Mouse (Mus musculus): ENCODE results near the gene Ablim1.

The Ablim1 gene

DNA sequence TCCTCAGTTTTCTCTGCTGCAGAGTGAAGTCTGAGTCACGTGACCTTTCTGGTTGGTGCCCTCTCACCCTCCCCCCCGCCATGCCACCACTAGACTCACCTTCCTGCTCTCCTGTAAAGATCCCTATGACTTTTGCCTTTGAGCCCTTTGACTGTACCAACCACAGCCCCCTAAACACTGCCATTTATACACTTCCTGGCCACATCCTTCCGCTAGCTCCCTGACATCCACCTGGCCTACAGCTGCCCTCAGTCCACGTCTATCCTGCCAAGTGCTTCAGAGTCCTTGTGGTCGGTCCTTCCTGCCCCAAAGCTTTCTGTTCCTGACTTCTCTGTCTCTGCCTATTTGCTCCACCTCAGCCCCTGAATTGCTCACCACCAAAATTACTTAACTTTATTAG is 29.1 kb upstream of the Ablim1 start:
- peak; percentile 94 for DNase-seq (ENCODE audit: low read depth)

DNA sequence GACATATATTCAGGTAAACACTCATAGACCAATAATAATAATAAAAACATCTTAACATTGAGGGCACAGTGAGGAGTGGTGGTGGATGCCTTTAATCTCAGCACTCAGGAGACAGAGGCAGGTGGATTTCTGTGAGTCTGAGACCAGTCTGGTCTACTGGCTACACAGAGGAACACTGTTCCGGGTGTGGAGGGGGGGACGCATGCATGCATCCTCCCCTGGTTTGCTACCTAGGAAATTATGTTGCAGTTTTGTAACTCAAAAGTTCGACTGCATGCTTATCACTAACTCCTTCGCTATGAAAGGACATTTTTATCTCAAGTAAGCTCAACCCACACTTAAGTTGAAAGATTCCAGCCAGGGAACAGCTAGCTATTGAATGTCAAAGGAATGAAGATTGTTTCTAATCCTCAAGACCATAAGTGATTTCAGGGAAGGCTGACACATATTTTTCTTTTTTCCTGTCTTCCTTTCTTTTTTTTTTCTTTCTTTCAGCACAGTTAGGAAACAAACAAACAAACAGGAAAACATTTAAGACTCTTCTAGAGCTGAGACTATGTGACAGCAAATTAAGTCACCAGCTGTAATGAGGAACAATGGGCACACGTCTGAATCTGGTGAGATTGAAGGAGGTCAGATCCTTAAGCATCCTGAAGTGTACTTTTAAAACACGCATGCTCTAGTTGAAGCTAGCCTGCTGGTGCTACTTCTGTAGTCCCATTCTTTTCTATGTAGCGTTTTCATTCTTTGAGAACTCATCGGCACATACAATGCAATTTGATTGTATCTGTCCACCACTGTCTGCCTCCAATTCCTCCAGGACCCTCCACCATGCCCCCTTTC is 26.4 kb upstream of the Ablim1 start:
- no peak for DNase-seq (ENCODE audit: low read depth)

DNA sequence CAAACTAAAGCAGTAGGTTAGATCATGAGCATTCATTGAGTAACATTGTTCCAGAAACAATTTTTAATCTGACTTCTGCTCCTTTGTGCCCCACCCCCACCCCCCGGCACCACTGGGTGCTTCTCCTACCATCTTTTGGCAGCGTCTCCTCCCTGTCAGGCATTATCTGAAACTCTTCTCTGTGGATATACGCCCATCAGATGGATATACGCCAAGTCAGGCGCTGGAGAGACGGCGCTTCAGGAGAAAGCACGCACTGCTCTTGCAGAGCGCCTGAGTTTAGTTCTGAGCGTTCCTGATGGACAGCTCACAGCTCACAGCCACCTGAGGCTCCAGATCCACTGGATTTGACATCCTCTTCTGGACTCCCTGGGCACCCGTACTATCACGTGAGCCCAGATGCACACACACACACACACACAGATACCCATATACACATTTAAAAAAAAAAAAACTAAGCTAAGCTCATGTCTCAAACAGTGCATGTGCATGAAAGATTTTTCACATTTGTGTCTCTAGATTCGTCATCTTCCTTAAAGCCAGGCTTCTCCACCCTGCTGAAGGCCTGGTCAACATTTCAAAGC is 24.7 kb upstream of the Ablim1 start:
- DNase-seq (ENCODE audit: low read depth): no peak

DNA sequence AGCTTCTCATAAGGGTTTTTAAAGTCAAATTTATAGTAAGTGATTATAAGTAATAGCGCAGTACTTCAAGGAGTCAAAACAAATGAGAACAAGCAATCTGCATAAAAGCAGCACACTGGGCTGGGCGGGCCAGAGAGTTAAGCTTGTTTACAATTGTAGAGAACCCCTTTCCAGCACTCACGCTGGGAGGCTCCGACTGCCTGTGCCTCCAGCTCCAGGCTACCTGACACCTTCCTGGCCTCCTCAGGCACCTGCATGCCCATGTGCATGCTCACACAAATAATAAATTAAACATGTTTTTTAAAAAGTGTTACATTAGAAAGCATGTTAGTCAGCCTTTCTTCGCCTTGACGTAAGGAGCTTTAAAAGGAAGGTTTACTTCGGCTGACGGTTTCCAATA is 20.4 kb upstream of the Ablim1 start:
- no peak for DNase-seq (ENCODE audit: low read depth)

DNA sequence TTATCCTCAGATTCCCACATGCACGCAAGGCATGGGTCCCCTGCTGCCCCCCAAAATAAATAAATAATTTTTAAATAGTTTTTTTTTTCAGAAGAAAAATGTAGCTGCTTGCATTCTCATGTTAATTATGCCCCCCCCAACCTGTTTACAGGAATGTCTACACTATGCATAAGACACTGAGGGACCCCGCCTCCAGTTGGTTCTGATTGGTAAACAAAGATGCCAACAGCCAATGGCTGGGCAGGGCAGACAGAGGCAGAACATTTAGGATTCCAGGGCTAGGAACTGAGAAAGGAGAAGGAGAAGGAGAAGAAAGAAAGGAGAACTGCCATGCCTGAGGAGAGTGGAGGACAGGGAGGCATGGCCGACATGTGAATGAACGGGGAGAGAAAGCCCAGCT is 18.6 kb upstream of the Ablim1 start:
- no peak for DNase-seq (ENCODE audit: low read depth)

DNA sequence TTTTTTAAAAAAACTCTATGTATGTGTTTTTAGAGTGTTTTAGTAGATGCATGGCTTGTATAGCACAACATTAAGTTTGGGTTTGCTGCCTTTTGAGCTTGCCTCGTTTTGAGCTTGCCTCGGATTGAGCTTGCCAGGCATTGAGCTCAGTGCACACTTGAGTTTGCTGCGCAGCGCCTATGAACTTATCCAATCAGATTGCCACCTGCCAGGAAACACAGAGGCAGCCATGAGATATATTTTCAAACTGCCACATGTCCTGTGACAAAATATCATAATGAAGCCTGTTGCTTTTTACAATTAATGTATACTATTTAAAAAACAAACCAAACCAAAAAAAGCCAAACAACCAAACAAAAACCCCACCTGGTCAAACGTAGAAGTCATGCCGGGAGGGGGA is 16.5 kb upstream of the Ablim1 start:
- no peak for DNase-seq (ENCODE audit: low read depth)

DNA sequence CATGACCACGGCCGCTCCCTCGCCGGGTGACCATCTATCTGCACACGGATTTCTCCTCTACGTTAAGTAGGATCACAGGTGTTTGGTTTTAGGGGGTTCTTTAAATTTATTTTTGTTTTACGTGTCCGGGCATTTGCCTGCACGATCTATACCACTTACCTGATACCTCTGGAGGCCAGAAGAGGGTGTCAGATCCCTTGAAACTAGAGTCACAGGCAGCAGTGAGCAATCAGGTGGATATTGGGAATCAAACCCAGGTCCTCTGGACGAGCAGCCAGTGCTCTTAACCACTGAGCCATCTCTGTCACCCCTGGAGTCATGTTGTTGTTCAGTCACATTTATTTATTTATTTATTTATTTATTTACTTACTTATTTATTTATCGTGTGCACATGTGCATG is 15.6 kb upstream of the Ablim1 start:
- peak; percentile 63 for DNase-seq (ENCODE audit: low read depth)

DNA sequence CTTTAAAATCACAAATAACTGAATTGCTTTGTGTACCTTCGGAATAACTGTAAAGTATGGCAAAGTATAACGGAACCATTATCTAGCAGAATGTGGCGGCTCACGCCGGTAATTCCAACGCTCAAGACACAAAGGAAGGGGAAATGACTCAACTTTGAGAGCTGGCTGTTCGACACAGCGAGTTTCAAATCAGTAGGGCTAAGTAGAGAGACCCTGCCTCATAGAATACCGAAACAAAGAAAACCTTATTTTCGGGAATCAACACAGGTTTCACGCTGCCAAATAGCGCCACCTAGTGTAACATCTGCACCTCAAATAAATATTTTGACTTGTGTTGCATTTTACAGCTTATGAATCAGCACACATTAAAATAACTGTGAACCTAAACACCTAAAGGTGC is 14.1 kb upstream of the Ablim1 start:
- peak; percentile 89 for DNase-seq (ENCODE audit: low read depth)

DNA sequence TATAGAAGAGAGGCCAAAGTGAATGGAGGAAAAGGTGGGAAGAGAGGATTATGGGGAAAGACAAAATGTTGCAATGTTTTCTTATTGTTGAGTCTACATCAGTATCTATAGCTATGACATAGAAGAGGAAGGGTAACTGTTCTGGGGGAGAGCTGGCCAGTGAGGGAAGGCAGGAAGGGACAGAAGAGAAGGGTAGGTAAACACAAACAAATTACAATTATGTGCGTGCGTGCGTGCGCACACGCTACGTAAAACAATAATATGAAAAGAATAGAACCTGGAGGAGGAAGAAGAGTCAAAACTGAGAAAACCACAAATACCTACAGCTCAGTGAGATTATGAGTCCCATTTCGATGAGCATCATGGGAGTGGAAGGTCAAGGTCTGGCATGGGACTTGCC is 13.6 kb upstream of the Ablim1 start:
- DNase-seq (ENCODE audit: low read depth): no peak

DNA sequence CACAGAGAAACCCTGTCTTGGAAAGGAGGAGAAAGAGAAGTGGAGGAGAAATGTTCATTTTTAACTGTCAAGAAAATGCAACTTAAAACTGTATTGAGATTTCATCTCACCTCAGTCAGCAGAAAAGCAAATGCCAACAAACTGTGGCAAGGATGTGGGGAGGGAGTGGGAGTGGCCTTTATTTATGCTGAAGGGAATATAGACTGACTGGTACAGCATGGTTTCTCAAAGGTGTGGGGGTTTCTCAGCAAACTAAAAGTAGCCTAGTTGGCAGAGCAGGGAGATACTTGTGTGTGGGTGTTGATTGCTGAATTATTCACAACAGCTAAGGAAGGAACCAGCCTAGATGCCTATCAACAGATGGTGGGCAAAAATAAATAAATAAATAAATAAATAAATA is 13.0 kb upstream of the Ablim1 start:
- peak; percentile 41 for DNase-seq (ENCODE audit: low read depth)

DNA sequence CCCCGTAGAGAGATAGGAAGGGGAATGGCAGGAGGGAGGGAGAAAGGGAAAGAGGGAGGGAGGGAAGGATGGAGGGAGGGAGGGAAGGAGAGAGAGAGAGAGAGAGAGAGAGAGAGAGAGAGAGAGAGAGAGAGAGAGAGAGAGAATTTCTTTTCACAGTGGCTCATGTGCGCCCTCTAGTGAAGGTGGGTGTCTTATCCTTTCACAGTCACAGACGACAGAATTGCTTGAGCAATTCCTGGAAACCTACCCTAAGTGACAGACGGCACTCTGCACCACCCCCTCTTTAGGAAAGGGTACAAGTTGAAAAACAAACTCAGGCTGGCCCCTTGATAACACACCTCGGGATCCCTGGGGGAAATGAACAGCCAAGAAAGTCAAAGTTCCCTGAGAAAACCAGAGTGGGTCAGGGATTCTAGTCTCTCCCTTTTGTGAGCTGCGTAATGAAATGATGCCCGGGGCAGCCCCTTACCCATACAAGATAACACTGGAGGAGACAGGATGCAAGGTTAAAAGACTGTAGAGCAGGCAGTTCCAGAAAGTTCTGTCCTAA is 11.1 kb upstream of the Ablim1 start:
- DNase-seq (ENCODE audit: low read depth): peak; percentile 72

DNA sequence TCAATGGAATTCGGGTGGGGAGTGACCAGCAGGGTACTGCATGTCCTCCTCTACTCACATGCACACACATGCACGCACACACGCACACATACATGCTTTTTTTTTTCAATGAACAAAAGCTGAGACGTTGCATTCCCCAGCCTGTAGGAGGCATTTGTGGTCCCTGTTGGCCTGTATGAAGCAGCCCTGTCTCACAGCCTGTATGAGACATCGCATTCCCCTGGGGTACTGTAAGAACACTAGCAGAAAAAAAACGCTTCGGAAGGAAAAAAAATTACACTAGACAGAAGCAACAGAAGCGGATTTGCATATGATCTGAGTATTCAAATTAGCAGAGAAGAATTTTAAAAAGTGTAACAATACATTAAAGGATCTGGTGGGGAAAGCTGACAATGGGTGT is 8.4 kb upstream of the Ablim1 start:
- no peak for DNase-seq (ENCODE audit: low read depth)

DNA sequence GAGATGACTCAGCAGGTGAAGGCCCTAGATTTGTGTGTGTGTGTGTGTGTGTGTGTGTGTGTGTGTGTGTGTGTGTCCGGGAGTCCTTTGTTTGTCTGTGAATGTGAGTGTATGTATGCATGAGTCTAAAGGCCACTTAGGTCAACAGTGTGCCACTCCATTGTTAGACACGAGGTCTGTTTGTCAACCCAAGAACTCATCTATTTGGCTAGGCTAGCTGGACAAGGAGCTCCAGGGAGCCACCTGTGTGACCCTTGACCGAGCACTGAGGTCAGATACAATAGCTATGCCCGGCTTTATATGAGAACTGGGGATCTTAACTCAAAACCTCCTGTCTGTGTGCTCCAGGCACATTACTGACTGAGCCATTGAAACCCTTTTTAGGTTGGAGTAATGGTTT is 7.8 kb upstream of the Ablim1 start:
- DNase-seq (ENCODE audit: low read depth): no peak

DNA sequence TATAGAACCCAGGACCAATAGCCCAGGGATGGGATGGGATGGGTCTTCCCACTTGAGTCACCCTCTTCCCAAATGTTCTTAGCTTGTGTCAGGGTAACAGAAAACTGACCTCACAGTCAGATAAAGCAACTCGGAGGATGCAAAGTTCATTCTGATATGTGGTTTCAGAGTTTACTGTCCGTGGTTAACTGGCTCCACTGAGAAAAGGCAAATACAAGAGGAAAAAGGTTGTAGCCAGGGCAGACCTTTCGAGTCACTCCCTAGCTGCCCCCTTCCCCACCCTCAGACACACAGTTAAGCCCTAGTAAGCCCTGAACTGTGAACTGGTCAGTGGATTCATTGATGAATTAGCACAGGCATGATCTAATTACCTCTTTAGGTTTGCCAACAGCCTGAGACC is 7.1 kb upstream of the Ablim1 start:
- DNase-seq (ENCODE audit: low read depth): no peak

DNA sequence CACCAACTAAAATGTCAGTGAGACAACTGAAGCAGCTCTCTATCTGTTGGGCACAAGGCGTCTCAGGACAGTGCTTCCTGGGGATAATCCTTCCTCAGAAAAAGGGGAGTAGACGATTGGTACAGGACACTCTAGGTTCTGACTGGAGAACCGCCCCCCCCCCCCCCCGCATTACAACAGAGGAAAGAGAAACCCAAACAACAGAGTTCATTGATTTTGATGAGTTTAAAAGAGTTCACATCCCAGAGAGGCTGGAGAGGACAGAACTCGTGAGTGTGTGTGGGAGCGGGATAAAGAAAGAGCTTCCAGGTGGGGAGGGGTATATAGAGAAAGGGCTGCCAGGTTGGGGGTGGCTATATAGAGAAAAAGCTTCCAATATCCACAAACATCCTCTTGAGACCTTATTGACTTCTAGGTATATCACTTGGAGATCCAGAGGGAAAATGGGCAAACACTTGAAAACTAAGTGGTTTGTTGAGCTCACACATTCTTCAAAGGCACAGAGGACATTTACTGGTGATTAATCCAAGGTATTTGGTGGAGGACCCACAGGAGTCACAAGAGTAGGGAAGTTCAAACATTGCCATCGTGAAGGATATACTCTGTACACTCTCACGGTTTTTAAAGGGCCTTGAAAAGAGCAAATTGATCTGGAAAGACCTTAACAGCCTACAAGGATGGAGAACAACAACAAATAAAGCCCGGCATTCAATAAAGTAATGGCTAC is 6.1 kb upstream of the Ablim1 start:
- DNase-seq (ENCODE audit: low read depth): no peak

DNA sequence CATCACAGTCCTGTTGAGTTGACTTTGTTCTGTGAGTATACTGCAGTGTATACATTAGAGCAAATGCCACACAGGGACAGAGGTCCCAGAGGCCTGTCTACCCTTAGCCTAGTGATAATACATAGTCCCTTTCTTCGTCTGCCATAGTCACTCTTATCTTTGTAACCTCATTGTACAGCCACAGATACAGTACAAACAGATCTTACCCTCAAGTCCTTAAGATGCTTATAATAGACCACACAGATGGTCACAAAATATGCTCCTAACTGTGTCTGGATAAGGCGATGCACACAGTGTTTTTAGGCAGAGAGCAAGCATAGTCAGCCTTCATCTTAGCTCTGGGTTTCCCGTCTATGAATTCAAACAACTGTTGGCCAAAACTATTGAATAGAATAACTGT is 1.9 kb upstream of the Ablim1 start:
- DNase-seq (ENCODE audit: low read depth): no peak

DNA sequence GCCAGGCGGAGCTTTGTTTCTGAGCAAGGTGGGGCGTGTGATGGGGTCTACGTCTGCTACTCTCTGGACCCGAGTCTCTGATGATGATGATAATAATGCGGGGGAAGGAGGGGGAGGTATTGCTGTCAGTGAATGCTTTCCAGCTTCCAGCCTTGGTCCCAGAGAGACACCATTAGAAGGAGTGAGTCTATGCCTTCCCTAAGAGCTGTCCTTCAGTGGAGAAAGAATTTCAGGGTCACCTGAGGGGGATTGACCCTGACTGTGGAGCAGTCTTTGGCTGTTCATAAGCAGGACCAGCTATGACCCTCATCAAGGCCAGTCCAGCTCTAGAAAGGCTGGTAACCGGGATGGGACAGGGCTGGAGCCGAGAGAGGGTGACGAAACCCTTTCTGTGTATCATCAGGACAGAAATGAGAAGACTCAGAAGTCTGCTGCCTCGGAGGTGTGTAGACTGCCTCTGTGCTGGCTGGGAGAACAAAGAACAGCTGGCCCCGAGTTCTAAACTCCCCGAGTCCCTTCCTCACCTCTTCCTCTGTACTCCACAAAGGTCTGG is 370 bp upstream of the Ablim1 start:
- no peak for DNase-seq (ENCODE audit: low read depth)

DNA sequence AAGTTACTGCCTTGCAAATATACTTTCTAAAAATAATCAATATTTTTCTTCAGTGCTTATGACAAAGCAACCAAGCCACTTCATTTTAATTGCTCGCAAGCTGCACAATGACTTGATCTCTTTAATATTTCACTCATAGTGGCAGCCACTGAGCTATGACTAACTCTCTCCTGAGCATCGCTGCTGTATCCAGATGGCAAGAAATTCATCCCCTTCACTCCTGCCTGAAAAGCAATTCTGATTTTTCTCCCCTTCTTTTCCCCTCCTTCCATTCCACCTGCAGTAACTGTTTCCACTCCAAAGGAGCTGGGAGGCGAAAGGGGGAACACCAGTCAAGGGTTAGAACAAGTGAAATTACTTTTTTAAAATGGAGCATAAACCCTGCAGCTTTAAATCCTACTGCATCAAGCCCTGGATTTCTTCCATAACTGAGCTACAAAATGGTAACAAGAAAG is 801 bp downstream of the Ablim1 start:
- no peak for DNase-seq (ENCODE audit: low read depth)

DNA sequence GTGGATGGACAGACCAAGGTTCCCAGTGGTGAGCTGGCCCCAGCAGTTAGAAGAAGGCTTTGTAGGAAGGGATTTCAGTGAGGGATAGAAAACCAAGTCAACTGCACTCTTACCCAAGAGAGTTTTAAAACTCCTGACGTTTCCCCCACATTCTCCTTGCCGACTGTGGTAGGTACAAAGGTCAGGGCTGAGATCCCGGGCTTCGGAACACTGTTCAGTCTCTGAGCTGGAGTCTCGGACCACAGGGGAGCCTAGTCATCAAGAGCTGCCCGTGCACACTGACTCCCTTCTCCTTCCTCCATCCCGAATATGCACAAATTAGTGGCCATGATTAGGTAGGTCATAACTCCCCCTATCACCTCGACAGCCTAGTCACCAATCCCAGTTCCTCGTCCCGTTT is 1.5 kb downstream of the Ablim1 start:
- no peak for DNase-seq (ENCODE audit: low read depth)

DNA sequence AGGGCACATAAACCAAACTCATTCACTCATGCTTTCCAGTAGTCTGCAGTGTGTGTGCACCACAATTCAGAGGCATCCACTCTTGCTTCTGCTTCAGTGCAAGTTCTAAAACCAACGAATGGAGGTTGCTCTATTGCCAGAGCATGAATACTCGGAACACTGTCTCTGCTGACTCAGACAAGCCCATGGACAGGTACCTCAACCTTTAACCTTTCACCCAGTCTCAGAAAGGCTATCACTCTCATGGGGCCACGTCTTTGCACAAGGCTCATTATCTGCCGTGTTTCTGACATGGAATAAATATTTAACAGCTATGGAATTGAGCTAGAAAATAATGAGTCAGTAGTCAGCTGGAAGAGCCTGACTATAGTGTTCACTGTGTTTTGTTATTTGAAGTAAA is 4.7 kb downstream of the Ablim1 start:
- DNase-seq (ENCODE audit: low read depth): no peak

DNA sequence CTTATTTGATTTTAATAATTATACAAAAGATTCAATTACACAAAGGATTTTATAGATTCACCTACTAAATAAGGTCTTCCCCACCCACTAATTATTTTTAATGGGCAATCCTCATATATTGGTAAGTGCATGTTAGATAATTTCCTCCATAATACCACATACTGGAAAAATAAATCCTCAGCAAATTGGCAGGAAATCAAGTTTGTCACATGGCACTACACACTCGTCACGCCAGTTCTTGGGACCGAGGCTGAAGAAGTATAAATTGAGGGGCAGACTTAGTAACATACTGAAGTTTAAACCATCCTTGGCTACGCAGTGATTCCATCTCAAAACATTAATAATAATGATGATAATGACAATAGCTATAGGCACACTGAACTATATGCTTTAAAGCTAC is 8.1 kb downstream of the Ablim1 start:
- DNase-seq (ENCODE audit: low read depth): no peak

DNA sequence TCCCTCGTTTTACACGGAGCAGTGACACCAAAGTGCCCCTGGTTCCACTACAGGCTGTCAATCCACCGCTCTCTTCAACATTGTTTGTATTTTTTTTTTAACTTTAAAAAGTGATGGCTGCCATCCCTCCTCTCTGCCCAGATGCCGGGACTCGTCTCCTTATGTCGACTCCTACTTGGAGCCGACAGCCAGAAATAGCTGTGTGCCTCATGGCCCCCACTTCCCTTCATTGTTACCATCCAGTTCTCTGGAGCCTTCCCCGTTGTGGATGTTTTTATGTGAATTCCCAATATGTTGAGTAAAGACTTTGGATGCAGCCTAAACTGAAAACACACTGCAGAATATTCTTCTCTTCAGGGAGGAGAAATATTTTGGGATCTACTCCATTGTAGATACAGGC is 8.7 kb downstream of the Ablim1 start:
- no peak for DNase-seq (ENCODE audit: low read depth)

DNA sequence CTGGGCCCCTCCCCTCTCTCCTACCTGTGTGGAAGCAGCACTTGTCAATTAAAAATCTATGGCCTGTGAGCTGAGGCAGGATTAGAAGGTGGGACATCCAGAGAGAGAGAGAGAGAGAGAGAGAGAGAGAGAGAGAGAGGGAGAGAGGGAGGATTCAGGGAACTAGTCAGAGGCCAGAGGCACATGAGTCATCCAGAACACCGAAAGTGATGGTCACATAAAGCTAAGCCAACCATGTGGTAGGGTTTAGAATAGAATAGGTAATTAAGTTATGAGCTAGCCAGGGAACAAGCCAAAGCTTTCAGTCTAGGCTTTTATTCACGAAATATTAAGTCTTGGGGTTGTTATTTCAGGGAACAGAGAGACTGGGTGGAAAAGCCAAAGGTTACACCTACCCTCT is 10.1 kb downstream of the Ablim1 start:
- DNase-seq (ENCODE audit: low read depth): no peak
